Mouse (Mus musculus) testis, adult 2 months (tissue): ENCODE data around the gene Srebf2. TPM values are rescaled to one million over a fixed set of nuclear protein-coding genes. Genes with fewer than 3 reads are reported as not detected.

Source experiments
- H3K27ac ChIP-seq: fragments of 200-500 bp; 2 replicates; pipeline ENCODE4 v1.5.1; 2012; ENCODE audit warnings: low read depth, low read length; ENCODE audit not compliant: control insufficient read depth, insufficient read depth
- H3K27me3 ChIP-seq: fragments of 200-500 bp; 2 replicates; pipeline ENCODE4 v1.6.1; 2012; ENCODE audit warnings: mild to moderate bottlenecking, low read length, moderate library complexity; ENCODE audit not compliant: control insufficient read depth, insufficient read depth
- H3K36me3 ChIP-seq: fragments of 200-500 bp; 2 replicates; pipeline ENCODE4 v1.6.1; 2012; ENCODE audit warnings: mild to moderate bottlenecking, low read length; ENCODE audit not compliant: control insufficient read depth, insufficient read depth
- H3K4me1 ChIP-seq: fragments of 200-500 bp; 2 replicates; pipeline ENCODE4 v1.6.1; 2012; ENCODE audit warnings: low read length; ENCODE audit not compliant: control insufficient read depth, insufficient read depth
- H3K4me3 ChIP-seq: fragments of 200-500 bp; 2 replicates; pipeline ENCODE4 v1.5.1; 2012; ENCODE audit warnings: low read depth, mild to moderate bottlenecking, low read length, moderate library complexity, mixed read lengths; ENCODE audit not compliant: control insufficient read depth
- CTCF ChIP-seq: fragments of 200-500 bp; IDR thresholded peaks from 2 replicates; pipeline ENCODE4 v1.5.1; 2012; ENCODE audit warnings: low read depth, mild to moderate bottlenecking, inconsistent platforms, low read length, moderate library complexity; ENCODE audit not compliant: control insufficient read depth, insufficient read depth, insufficient replicate concordance
- POLR2A ChIP-seq: fragments of 200-500 bp; IDR thresholded peaks from 2 replicates; pipeline ENCODE4 v1.6.1; 2012; ENCODE audit warnings: low read depth, mild to moderate bottlenecking, inconsistent platforms, low read length, moderate library complexity; ENCODE audit not compliant: control insufficient read depth
- polyA plus RNA-seq: library from polyadenylated mRNA; depleted of rRNA; stranded (reverse); fragments of >200 nt; gene quantifications from 2 replicates; pipeline ENCODE4 v1.2.3, GENCODE M21; 2012

Srebf2 gene
- polyA plus RNA-seq, 1 experiment, result 36.2 TPM

- no peaks in the 10 kb centered on the region for H3K36me3 ChIP-seq
- H3K4me1 ChIP-seq, result no peaks in the 10 kb centered on the region
- TF ChIP-seq CTCF (no peak), POLR2A (no peak)
- H3K27me3 ChIP-seq, result no peaks in the 10 kb centered on the region
- H3K4me3 ChIP-seq, result no peak overlapping the region
- H3K27ac ChIP-seq, result no peak overlapping the region
Measured at GRCm38 (mm10) chr15:82196300-82196699, 49.3 kb downstream of the Srebf2 start.

DNA sequence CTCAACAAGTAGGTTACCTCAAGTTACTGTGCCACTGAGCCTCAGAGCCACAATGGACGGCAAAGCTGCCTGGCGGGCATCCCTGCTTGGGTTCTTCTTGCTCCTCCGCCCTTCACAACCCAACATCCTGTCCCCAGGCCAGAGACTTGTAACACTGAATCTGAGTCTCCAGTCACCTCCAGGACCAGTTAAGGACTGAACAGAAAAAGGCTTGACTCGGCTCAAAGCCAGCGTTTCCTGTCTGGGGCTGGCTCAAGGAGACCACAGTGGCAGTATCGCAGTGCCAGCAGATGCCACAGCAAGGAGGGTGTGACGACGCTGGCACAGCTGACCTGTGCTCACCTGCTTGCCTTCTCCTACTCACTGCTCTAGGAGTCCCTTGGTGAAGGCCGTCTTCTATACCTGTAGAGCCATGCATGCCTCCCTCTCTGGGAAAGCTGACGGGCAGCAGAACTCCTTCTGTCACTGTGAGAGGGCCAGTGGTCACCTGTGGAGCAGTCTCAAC lies 50.3 kb downstream of the Srebf2 start:
- H3K4me1 ChIP-seq, result no peaks in the 10 kb centered on the region
- no peak overlapping the region for H3K4me3 ChIP-seq
- H3K36me3 ChIP-seq, result no peaks in the 10 kb centered on the region
- TF ChIP-seq CTCF (no peak), POLR2A (no peak)
- no peaks in the 10 kb centered on the region for H3K27me3 ChIP-seq
- H3K27ac ChIP-seq, result no peak overlapping the region

DNA sequence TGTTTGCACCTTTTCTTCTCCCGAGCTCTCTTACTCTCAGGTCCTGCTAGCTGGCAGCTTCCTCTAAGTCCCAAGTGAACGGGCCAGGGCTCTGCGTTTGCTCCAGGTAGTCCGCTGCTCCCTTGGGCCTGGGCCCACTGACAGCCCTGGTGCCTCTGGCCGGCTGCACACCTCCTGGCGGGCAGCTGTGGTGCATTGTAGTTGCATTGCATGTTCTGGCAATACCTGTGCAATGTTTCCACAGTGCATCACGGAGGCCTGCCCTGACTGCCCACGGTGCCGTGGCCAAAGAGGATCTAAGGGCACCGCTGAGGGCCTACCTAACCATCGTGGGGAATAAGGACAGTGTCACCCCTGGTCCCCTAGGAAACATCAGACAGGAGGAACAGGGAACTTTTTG lies 51.0 kb downstream of the Srebf2 start:
- Histone ChIP-seq H3K36me3 (no peaks in the 10 kb centered on the region), H3K27me3 (no peaks in the 10 kb centered on the region), H3K4me3 (no peak overlapping the region), H3K4me1 (no peaks in the 10 kb centered on the region), H3K27ac (no peak overlapping the region)
- TF ChIP-seq CTCF (no peak), POLR2A (no peak)

GRCm38 (mm10) chr15:82198342-82198741 lies 51.4 kb downstream of the Srebf2 start:
- Histone ChIP-seq H3K27ac (no peak overlapping the region), H3K4me3 (no peak overlapping the region), H3K4me1 (no peaks in the 10 kb centered on the region), H3K27me3 (no peaks in the 10 kb centered on the region), H3K36me3 (no peaks in the 10 kb centered on the region)
- TF ChIP-seq POLR2A (no peak), CTCF (no peak)

DNA sequence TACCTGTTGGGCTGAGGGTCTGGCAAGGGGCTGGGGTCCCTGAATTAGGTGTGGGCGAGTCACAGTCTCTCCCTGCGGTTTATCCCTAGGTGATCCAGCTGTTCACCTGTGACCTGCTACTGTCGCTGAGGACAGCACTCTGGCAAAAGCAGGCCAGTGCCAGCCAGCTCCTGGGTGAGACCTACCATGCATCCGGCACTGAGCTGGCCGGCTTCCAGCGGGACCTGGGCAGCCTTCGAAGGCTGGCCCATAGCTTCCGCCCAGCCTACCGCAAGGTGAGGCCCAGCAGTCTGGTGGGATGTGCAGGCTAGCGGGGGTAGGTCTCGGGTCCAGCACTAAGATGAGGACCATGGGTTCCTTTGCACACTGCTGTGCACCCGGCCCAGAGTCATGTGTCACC lies 52.6 kb downstream of the Srebf2 start:
- Histone ChIP-seq H3K27me3 (no peaks in the 10 kb centered on the region), H3K36me3 (no peaks in the 10 kb centered on the region), H3K27ac (no peak overlapping the region), H3K4me3 (no peak overlapping the region), H3K4me1 (no peaks in the 10 kb centered on the region)
- no peak for TF ChIP-seq POLR2A
- no peak for TF ChIP-seq CTCF

- Histone ChIP-seq H3K4me3 (no peak overlapping the region), H3K27me3 (no peaks in the 10 kb centered on the region), H3K27ac (no peak overlapping the region), H3K36me3 (no peaks in the 10 kb centered on the region), H3K4me1 (peaks cover 6% of the 10 kb centered on the region)
- TF ChIP-seq CTCF (no peak), POLR2A (no peak)
Measured at GRCm38 (mm10) chr15:82202086-82202485, 55.1 kb downstream of the Srebf2 start.

GRCm38 (mm10) chr15:82203090-82203489 lies 56.1 kb downstream of the Srebf2 start:
- Histone ChIP-seq H3K27ac (no peak overlapping the region), H3K27me3 (no peaks in the 10 kb centered on the region), H3K4me1 (peaks cover 12% of the 10 kb centered on the region), H3K36me3 (no peaks in the 10 kb centered on the region), H3K4me3 (no peak overlapping the region)
- TF ChIP-seq POLR2A, result no peak
